Mouse (Mus musculus) skeletal muscle tissue, postnatal 0 days (tissue): Measurements from ENCODE around the gene Cxcl13. TPM values are rescaled to one million over a fixed set of nuclear protein-coding genes. Genes with fewer than 3 reads are reported as not detected.

Experiments
- polyA plus RNA-seq: library from polyadenylated mRNA; unstranded; fragments of >200 nt; fragmentation: Nextera tagmentation; extraction: Ambion mirVana; gene quantifications from 2 replicates; pipeline ENCODE4 v1.2.1, GENCODE M21; 2015

Gene Cxcl13
- 1.5 and 4.1 TPM in 2 replicates for polyA plus RNA-seq

GRCm38 (mm10) chr5:95956651-95957050 lies at the start of gene Cxcl13:
Gene Cxcl13 (plus strand): TSS chr5:95956951.

Other genes with a start within 250 kb of the Cxcl13 start
- not detected in 2 replicates for gene Gm7978, start 220.8 kb upstream of the Cxcl13 start, polyA plus RNA-seq
- gene Gm7982, start 214.9 kb upstream of the Cxcl13 start, polyA plus RNA-seq, result not detected in 2 replicates
- not detected in 2 replicates for gene E330014E10Rik, start 181.0 kb upstream of the Cxcl13 start, polyA plus RNA-seq
- 18.0 and 21.2 TPM in 2 replicates for gene Cnot6l, start 207.2 kb downstream of the Cxcl13 start, polyA plus RNA-seq